Mouse (Mus musculus) ES-Bruce4 (cell line): Measurements from ENCODE around the gene Zfp217.

Experiments
- CTCF ChIP-seq: IDR thresholded peaks from one replicate; pipeline ENCODE4 v1.8.1; 2011; ENCODE audit warnings: low read depth, low read length
- POLR2A ChIP-seq: IDR thresholded peaks from one replicate; pipeline ENCODE4 v1.8.1; 2011; ENCODE audit warnings: low read length; ENCODE audit not compliant: insufficient read depth

DNA sequence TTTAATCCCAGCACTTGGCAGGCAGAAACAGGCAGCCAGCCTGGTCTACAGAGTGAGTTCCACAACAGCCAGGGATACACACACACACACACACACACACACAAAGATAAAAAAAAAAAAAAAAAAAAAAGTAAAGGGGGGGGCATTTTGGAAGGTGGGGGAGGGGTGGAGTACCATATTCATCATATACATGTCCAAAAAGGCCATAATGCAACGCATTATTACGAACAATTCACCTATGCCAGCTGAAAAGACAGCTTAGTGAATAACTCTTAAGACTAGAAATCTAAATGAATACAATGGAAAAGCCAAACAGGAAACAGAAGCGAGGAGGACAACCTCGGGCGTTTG, 6.8 kb upstream of the Zfp217 start:
- TF ChIP-seq CTCF (no peak), POLR2A (no peak)
